In genomic region chr4:22480091-22480857, GRCm38 (mm10) we compare ENCODE assay signal across 13 mouse cellular contexts. TPM values are rescaled to one million over a fixed set of nuclear protein-coding genes. Genes with fewer than 3 reads are reported as not detected.
A peak's percentile ranks its signal among the peaks of the same experiment; 100 is the strongest.
DNase-seq lines count a peak whose midpoint lies in the region; ATAC-seq lines count a peak whose summit lies in the region.
"Had no signal": no experiment of that assay in that cellular context is flagged by ENCODE, and none has a peak within 500 bp of the region (broad histone marks: within the 10 kb centered on the region; RNA-seq: fewer than 3 reads in every experiment).

No protein-coding gene starts in this region.

- H3K27me3 ChIP-seq in heart, embryonic 11.5 days (ENCODE audit: control insufficient read depth, insufficient read depth, low read length), result peaks cover 59% of the 10 kb centered on the region
- peaks cover 36% of the 10 kb centered on the region for H3K27me3 ChIP-seq in embryonic facial prominence, embryonic 11.5 days (ENCODE audit: control insufficient read depth, insufficient read depth, low read length)
- H3K27me3 ChIP-seq in hindbrain, embryonic 16.5 days (replicated peaks; ENCODE audit: control insufficient read depth, insufficient read depth, low read length), result 0 out of 2 replicates have a peak, but pooled peaks cover 2% of the 10 kb centered on the region
- H3K27me3 ChIP-seq in neural tube, embryonic 11.5 days (ENCODE audit: control insufficient read depth, insufficient read depth, low read length), result 0 out of 2 replicates have a peak, but pooled peaks cover 5% of the 10 kb centered on the region

- H3K4me1 ChIP-seq in heart, embryonic 11.5 days (ENCODE audit: control insufficient read depth, insufficient read depth, low read length), result peaks cover 2% of the 10 kb centered on the region; the same call in 1 of the 2 replicates
- peaks cover 2% of the 10 kb centered on the region for H3K4me1 ChIP-seq in embryonic facial prominence, embryonic 11.5 days (ENCODE audit: control insufficient read depth, insufficient read depth, low read length)
- H3K4me1 ChIP-seq in hindbrain, embryonic 16.5 days (ENCODE audit: control insufficient read depth, insufficient read depth, low read depth, low read length), result peaks cover 23% of the 10 kb centered on the region
- H3K4me1 ChIP-seq in neural tube, embryonic 11.5 days (ENCODE audit: control insufficient read depth, insufficient read depth, low read length), result peaks cover 7% of the 10 kb centered on the region

- ATAC-seq in heart, embryonic 11.5 days (replicated peaks; ENCODE audit: insufficient number of reproducible peaks, low FRiP score, low TSS enrichment), result no peak
- ATAC-seq in embryonic facial prominence, embryonic 11.5 days (replicated peaks; ENCODE audit: insufficient number of reproducible peaks, low FRiP score, low TSS enrichment, low read depth), result no peak
- ATAC-seq in hindbrain, embryonic 16.5 days, result no peak
- ATAC-seq in neural tube, embryonic 11.5 days (ENCODE audit: insufficient read depth, low FRiP score, low TSS enrichment), result 0 out of 2 replicates have a peak, but pooled peaks have one; percentile 17
- ATAC-seq: Patski had no signal

- H3K4me2 ChIP-seq in heart, embryonic 11.5 days, result peak overlapping the region; percentile 45
- H3K4me2 ChIP-seq in embryonic facial prominence, embryonic 11.5 days (ENCODE audit: low read depth, low read length), result peak overlapping the region; percentile 10; the same call in 1 of the 2 replicates
- peak overlapping the region; percentile 86 for H3K4me2 ChIP-seq in hindbrain, embryonic 16.5 days (ENCODE audit: low read length)
- peak overlapping the region; percentile 72 for H3K4me2 ChIP-seq in neural tube, embryonic 11.5 days (ENCODE audit: low read depth)
- H3K4me2 ChIP-seq: heart, embryonic 15.5 days had no signal

- no peaks in the 10 kb centered on the region for H3K9me3 ChIP-seq in heart, embryonic 11.5 days (replicated peaks; ENCODE audit: control insufficient read depth, low read length)
- no peaks in the 10 kb centered on the region for H3K9me3 ChIP-seq in embryonic facial prominence, embryonic 11.5 days (replicated peaks; ENCODE audit: control insufficient read depth, low read length)
- no peaks in the 10 kb centered on the region for H3K9me3 ChIP-seq in hindbrain, embryonic 16.5 days (ENCODE audit: control insufficient read depth, low read length)
- no peaks in the 10 kb centered on the region for H3K9me3 ChIP-seq in neural tube, embryonic 11.5 days (ENCODE audit: control insufficient read depth, low read length)
- H3K9me3 ChIP-seq: heart, embryonic 15.5 days had no signal

- no peaks in the 10 kb centered on the region for H3K36me3 ChIP-seq in heart, embryonic 11.5 days (ENCODE audit: control insufficient read depth, insufficient read depth, low read length)
- H3K36me3 ChIP-seq in embryonic facial prominence, embryonic 11.5 days (replicated peaks; ENCODE audit: control insufficient read depth, insufficient read depth, low read depth, low read length), result no peaks in the 10 kb centered on the region
- no peaks in the 10 kb centered on the region for H3K36me3 ChIP-seq in hindbrain, embryonic 16.5 days (ENCODE audit: control insufficient read depth, insufficient read depth, low read length)
- no peaks in the 10 kb centered on the region for H3K36me3 ChIP-seq in neural tube, embryonic 11.5 days (ENCODE audit: control insufficient read depth, insufficient read depth, low read length)
- H3K36me3 ChIP-seq: heart, embryonic 15.5 days had no signal

- no peak overlapping the region for H3K4me3 ChIP-seq in heart, embryonic 11.5 days (ENCODE audit: low read depth, low read length)
- 0 out of 2 replicates have a peak overlapping the region, but pooled peaks have one; percentile 11 for H3K4me3 ChIP-seq in embryonic facial prominence, embryonic 11.5 days (ENCODE audit: low read depth, low read length)
- peak overlapping the region; percentile 27 for H3K4me3 ChIP-seq in hindbrain, embryonic 16.5 days (ENCODE audit: low read length)
- peak overlapping the region; percentile 93 for H3K4me3 ChIP-seq in neural tube, embryonic 11.5 days (ENCODE audit: low read depth, low read length)
- H3K4me3 ChIP-seq: heart, embryonic 15.5 days had no signal

- no peak for DNase-seq in heart, adult 18-20 months
- no peak for DNase-seq in embryonic facial prominence, embryonic 11.5 days (ENCODE audit: low spot score)
- peak; percentile 69 for DNase-seq in neural tube, embryonic 11.5 days (ENCODE audit: low spot score)
- no peak for DNase-seq in layer of hippocampus, postnatal 36 days
- no peak for DNase-seq in urinary bladder, postnatal 25 days (ENCODE audit: low spot score)
- DNase-seq in urinary bladder, adult 18-20 months (ENCODE audit: low spot score in 2 of 2), result no peak

- H3K9ac ChIP-seq in heart, embryonic 11.5 days (ENCODE audit: low read depth, low read length), result no peak overlapping the region
- 0 out of 2 replicates have a peak overlapping the region, but pooled peaks have one; percentile 14 for H3K9ac ChIP-seq in embryonic facial prominence, embryonic 11.5 days (replicated peaks; ENCODE audit: low read length)
- H3K9ac ChIP-seq in hindbrain, embryonic 16.5 days (ENCODE audit: low read depth, low read length), result peak overlapping the region; percentile 53
- peak overlapping the region; percentile 75 for H3K9ac ChIP-seq in neural tube, embryonic 11.5 days (ENCODE audit: low read length)
- H3K9ac ChIP-seq: heart, embryonic 15.5 days had no signal

- no peak overlapping the region for H3K27ac ChIP-seq in heart, embryonic 11.5 days (ENCODE audit: low read depth, low read length)
- no peak overlapping the region for H3K27ac ChIP-seq in embryonic facial prominence, embryonic 11.5 days (replicated peaks; ENCODE audit: low read depth, low read length)
- peak overlapping the region; percentile 67 for H3K27ac ChIP-seq in hindbrain, embryonic 16.5 days (ENCODE audit: low read depth, low read length)
- H3K27ac ChIP-seq in neural tube, embryonic 11.5 days (ENCODE audit: low read depth, low read length), result peak overlapping the region; percentile 77
- H3K27ac ChIP-seq: heart, embryonic 15.5 days had no signal

- under 1% methylated on average over 18 of the region's 18 CpGs for WGBS in heart, embryonic 11.5 days (ENCODE audit: insufficient replicate concordance)
- under 1% methylated on average over 18 of the region's 18 CpGs for WGBS in embryonic facial prominence, embryonic 11.5 days
- 8% methylated on average over 18 of the region's 18 CpGs for WGBS in hindbrain, embryonic 16.5 days
- WGBS in neural tube, embryonic 11.5 days, result under 1% methylated on average over 18 of the region's 18 CpGs

RNA-seq across cellular contexts. Expression of gene Pou3f2, which starts 7.9 kb away (rescaled TPM):
- polyA plus RNA-seq in heart, embryonic 11.5 days (2014; fragmentation: Nextera tagmentation; extraction: Ambion mirVana), result 0.04 and 0.09 TPM in 2 replicates
- total RNA-seq in heart, adult 18-20 months (2021), result not detected
- polyA plus RNA-seq in embryonic facial prominence, embryonic 11.5 days (2014; fragmentation: Nextera tagmentation; extraction: Ambion mirVana), result 3.0 and 3.6 TPM in 2 replicates
- 15.3 and 18.5 TPM in 2 replicates for polyA plus RNA-seq in hindbrain, embryonic 16.5 days (2015; fragmentation: Nextera tagmentation; extraction: Ambion mirVana)
- polyA plus RNA-seq in neural tube, embryonic 11.5 days (2014; fragmentation: Nextera tagmentation; extraction: Ambion mirVana), result 28.2 and 31.3 TPM in 2 replicates
- total RNA-seq in layer of hippocampus, postnatal 36 days (2021), result 10 to 100 TPM in 1 of 2 experiments, 1 to 10 TPM in 1; 9.7 to 10.4 TPM
- total RNA-seq: common myeloid progenitor, adult 5-6 weeks had no signal
- polyA plus RNA-seq: kidney, embryonic 14.5 days; Patski; spleen, adult 2 months had no signal

Comparison
In these comparisons a context has a peak if more than half of its experiments do, and no peak if none do; other contexts are left out.
1. H3K27ac ChIP-seq: peak in hindbrain, embryonic 16.5 days (single experiment) and neural tube, embryonic 11.5 days (single experiment); none in heart, embryonic 11.5 days (single experiment) and embryonic facial prominence, embryonic 11.5 days (single experiment).
2. H3K4me2 ChIP-seq: peak in every context shown above with its lines; median percentile 86 in hindbrain, embryonic 16.5 days; 72 in neural tube, embryonic 11.5 days; 45 in heart, embryonic 11.5 days; 10 in embryonic facial prominence, embryonic 11.5 days.